8 mouse cellular contexts compared by ENCODE assay signal in genomic region chr19:27066449-27067181, GRCm38 (mm10).
DNase-seq lines count a peak whose midpoint lies in the region; ATAC-seq lines count a peak whose summit lies in the region.

No protein-coding gene starts in this region.

- H3K27me3 ChIP-seq in forebrain, embryonic 10.5 days (ENCODE audit: poor library complexity, severe bottlenecking), result no peaks in the 10 kb centered on the region
- H3K27me3 ChIP-seq in forebrain, embryonic 11.5 days (ENCODE audit: control insufficient read depth, insufficient read depth, low read length), result no peaks in the 10 kb centered on the region

- H3K4me1 ChIP-seq in forebrain, embryonic 10.5 days, result peaks cover 22% of the 10 kb centered on the region
- H3K4me1 ChIP-seq in forebrain, embryonic 11.5 days (replicated peaks; ENCODE audit: control insufficient read depth, insufficient read depth, low read length), result no peaks in the 10 kb centered on the region

- 83% methylated on average over 12 of the region's 12 CpGs for WGBS in forebrain, embryonic 10.5 days
- 75% methylated on average over 12 of the region's 12 CpGs for WGBS in forebrain, embryonic 11.5 days

- no peak overlapping the region for H3K4me3 ChIP-seq in forebrain, embryonic 10.5 days
- H3K4me3 ChIP-seq in forebrain, embryonic 11.5 days (ENCODE audit: low read depth, low read length), result no peak overlapping the region

- H3K9me3 ChIP-seq in forebrain, embryonic 10.5 days, result no peaks in the 10 kb centered on the region
- no peaks in the 10 kb centered on the region for H3K9me3 ChIP-seq in forebrain, embryonic 11.5 days (ENCODE audit: control insufficient read depth, low read length)

- peak overlapping the region; percentile 51; the same call in 1 of the 2 replicates for H3K27ac ChIP-seq in forebrain, embryonic 10.5 days
- H3K27ac ChIP-seq in forebrain, embryonic 11.5 days (ENCODE audit: low read depth, low read length), result no peak overlapping the region

- no peak for ATAC-seq in forebrain, embryonic 11.5 days (replicated peaks; ENCODE audit: low FRiP score)
- peak; percentile 81 to 86 for ATAC-seq in hematopoietic stem cell, adult 5-6 weeks (replicated peaks in 1 of 2; ENCODE audit: insufficient read depth in 1 of 2, low FRiP score in 2 of 2, low TSS enrichment in 1 of 2, low read depth in 1 of 2, poor library complexity in 2 of 2, severe bottlenecking in 2 of 2)

- intact Hi-C loops in left cerebral cortex, postnatal 25 days (cut with DNase I), result loop anchor here (2.0 to 5.0 kb wide), 4 partner anchors 56 to 174 kb away; partner anchors contain the start of gene Vldlr

- H3K4me2 ChIP-seq in forebrain, embryonic 11.5 days (ENCODE audit: low read depth, low read length, severe bottlenecking), result no peak overlapping the region

- DNase-seq in forebrain, embryonic 10.5 days (ENCODE audit: extremely low spot score, low spot score), result no peak
- no peak for DNase-seq in forebrain, embryonic 11.5 days (ENCODE audit: low spot score)
- peak; percentile 3 for DNase-seq in ovary, adult 18-20 months (ENCODE audit: low spot score)
- DNase-seq in ovary, postnatal 14 days (ENCODE audit: low spot score), result no peak
- DNase-seq in left cerebral cortex, postnatal 25 days (ENCODE audit: low spot score in 2 of 2), result peak; percentile 83 to 92
- DNase-seq in retina, postnatal 7 days (ENCODE audit: low read depth, low spot score), result peak; percentile 40
- no peak for DNase-seq in T-cell, adult 2 months (ENCODE audit: low spot score)

- no peaks in the 10 kb centered on the region for H3K36me3 ChIP-seq in forebrain, embryonic 10.5 days (replicated peaks)
- no peaks in the 10 kb centered on the region for H3K36me3 ChIP-seq in forebrain, embryonic 11.5 days (ENCODE audit: control insufficient read depth, insufficient read depth, low read length)

- H3K9ac ChIP-seq in forebrain, embryonic 11.5 days (ENCODE audit: low read length), result no peak overlapping the region

Comparison
In these comparisons a context has a peak if more than half of its experiments do, and no peak if none do; other contexts are left out.
1. DNase-seq: peak in ovary, adult 18-20 months (single experiment), left cerebral cortex, postnatal 25 days (2 of 2) and retina, postnatal 7 days (single experiment); none in forebrain, embryonic 10.5 days (single experiment), forebrain, embryonic 11.5 days (single experiment), ovary, postnatal 14 days (single experiment) and T-cell, adult 2 months (single experiment).